Mouse (Mus musculus): ENCODE data around the gene Homer2.

The Homer2 gene

DNA sequence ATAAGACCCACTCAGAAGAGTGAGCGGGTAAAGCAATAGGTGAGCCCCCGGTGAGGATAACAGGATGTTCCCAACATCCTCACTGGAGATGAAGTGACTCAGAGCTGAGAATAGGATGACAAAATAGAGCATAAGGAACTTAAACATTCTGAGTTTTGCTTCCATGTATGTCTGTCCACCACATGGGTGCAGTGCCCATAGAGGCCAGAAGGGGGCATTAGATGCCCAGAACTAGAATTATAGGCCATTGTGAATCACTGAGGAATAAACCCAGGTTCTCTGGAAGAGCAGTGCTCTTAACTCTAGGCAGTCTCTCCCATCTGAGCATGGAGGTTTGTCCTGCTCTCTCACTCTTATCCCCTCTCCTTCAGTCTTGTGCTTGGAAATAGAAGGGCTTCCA, 153.0 kb downstream of the Homer2 start:
- in situ Hi-C loops (cut with MboI; ENCODE audit: low pct_unique_long_range_greater_than_20kb in 1 of 2, low sequenced_read_pairs in 2 of 2, unreplicated experiment in 1 of 2), result loop anchor here in 1 of 2 experiments (10.0 kb wide), 1 partner anchor 230 kb away; the partner anchor contains the start of gene 3110040N11Rik

DNA sequence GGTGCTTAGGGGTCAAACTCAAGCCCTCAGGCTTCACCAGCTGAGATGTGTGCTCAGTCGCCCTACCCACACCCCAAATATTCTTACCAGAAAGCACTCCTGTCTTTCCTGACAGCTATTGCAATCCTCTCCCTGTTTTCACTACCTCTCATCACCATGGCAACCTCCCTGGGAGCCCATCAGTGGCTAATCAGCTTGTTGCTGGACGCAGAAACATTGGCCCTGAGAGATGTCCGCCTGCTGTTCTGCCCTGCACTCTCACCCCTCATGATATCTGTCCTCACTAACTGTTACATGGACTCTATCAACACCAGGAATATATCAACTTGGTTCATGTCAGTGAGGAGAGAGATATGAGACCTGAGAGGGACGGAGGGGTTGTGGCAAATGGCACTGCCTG, 153.7 kb downstream of the Homer2 start:
- in situ Hi-C loops (cut with MboI; ENCODE audit: low pct_unique_long_range_greater_than_20kb in 1 of 2, low sequenced_read_pairs in 2 of 2, unreplicated experiment in 1 of 2), result loop anchor here in 1 of 2 experiments (10.0 kb wide), 1 partner anchor 231 kb away; the partner anchor contains the start of gene 3110040N11Rik

Data from mouse embryonic stem cell (cell line).